Mouse (Mus musculus) MEL (cell line): ENCODE results near the gene Ripor2.

Experiments used
- CTCF ChIP-seq, 3 experiments: IDR thresholded peaks in 2 of 3; conservative IDR thresholded peaks in 1 of 3; 2 replicates each; pipeline ENCODE4 v1.5.1; 2011 to 2012; ENCODE audit warnings: low read length in 3 of 3, low read depth in 2 of 3, mild to moderate bottlenecking in 2 of 3, improper control_type of control experiment in 1 of 3, inconsistent platforms in 1 of 3, mixed read lengths in 1 of 3, moderate library complexity in 1 of 3; ENCODE audit not compliant: control insufficient read depth in 1 of 3, insufficient read depth in 1 of 3, poor library complexity in 1 of 3, severe bottlenecking in 1 of 3
- GABPA ChIP-seq: IDR thresholded peaks from 2 replicates; pipeline ENCODE4 v1.6.1; 2012; ENCODE audit warnings: low read depth, mild to moderate bottlenecking, inconsistent platforms, low read length, improper control_type of control experiment, moderate library complexity
- POLR2AphosphoS2 ChIP-seq: IDR thresholded peaks from 2 replicates; pipeline ENCODE4 v1.6.1; 2011; ENCODE audit warnings: low read length, improper control_type of control experiment
- SMC3 ChIP-seq: IDR thresholded peaks from 2 replicates; pipeline ENCODE4 v1.6.1; 2011; ENCODE audit warnings: low read depth, low read length, improper control_type of control experiment
- USF2 ChIP-seq, 2 experiments: IDR thresholded peaks; 2 replicates each; pipeline ENCODE4 v1.6.1; 2011 to 2012; ENCODE audit warnings: improper control_type of control experiment in 2 of 2, low read length in 2 of 2, borderline replicate concordance in 1 of 2, inconsistent platforms in 1 of 2, low read depth in 1 of 2, mild to moderate bottlenecking in 1 of 2; ENCODE audit not compliant: insufficient read depth in 1 of 2
- ZC3H11A ChIP-seq: IDR thresholded peaks from 2 replicates; pipeline ENCODE4 v1.6.1; 2012; ENCODE audit warnings: low read depth, mild to moderate bottlenecking, inconsistent platforms, low read length, improper control_type of control experiment

GRCm38 (mm10) chr13:24536531-24537167 is 45.3 kb upstream of the Ripor2 start:
- TF ChIP-seq POLR2AphosphoS2, result no peak
- no peak for TF ChIP-seq USF2 (IDR thresholded peaks at IDR 0.05; ENCODE audit: borderline replicate concordance in 1 of 2, insufficient read depth in 1 of 2, low read depth in 1 of 2, low read length in 2 of 2)
- no peak for TF ChIP-seq SMC3
- TF ChIP-seq GABPA, result no peak
- TF ChIP-seq ZC3H11A, result no peak
- TF ChIP-seq CTCF (IDR thresholded peaks at IDR 0.05 in 2 of 3, conservative IDR thresholded peaks at IDR 0.05 in 1 of 3; ENCODE audit: control insufficient read depth in 1 of 3, insufficient read depth in 1 of 3, low read depth in 2 of 3, low read length in 3 of 3, poor library complexity in 1 of 3, severe bottlenecking in 1 of 3), result no peak
